Comparison of ENCODE assay signal across 8 mouse cellular contexts in genomic region chr16:55972626-55973201, GRCm38 (mm10). TPM values are rescaled to one million over a fixed set of nuclear protein-coding genes. Genes with fewer than 3 reads are reported as not detected.
DNase-seq lines count a peak whose midpoint lies in the region; ATAC-seq and TF ChIP-seq lines count a peak whose summit lies in the region.

No protein-coding gene starts in this region.

- peaks cover 39% of the 10 kb centered on the region for H3K36me3 ChIP-seq in liver, adult 2 months (ENCODE audit: control insufficient read depth, insufficient read depth, low read length)
- peaks cover 37% of the 10 kb centered on the region for H3K36me3 ChIP-seq in embryonic facial prominence, embryonic 15.5 days
- peaks cover 12% of the 10 kb centered on the region for H3K36me3 ChIP-seq in intestine, embryonic 16.5 days (ENCODE audit: control insufficient read depth, insufficient read depth, low read length)
- peaks cover 41% of the 10 kb centered on the region for H3K36me3 ChIP-seq in neural tube, embryonic 13.5 days

- TF ChIP-seq CTCF in liver, adult 2 months (IDR thresholded peaks at IDR 0.05; ENCODE audit: low read depth, low read length) = no peak

- H3K79me2 ChIP-seq in liver, adult 2 months (ENCODE audit: control insufficient read depth, insufficient read depth, low read length) = peaks cover 12% of the 10 kb centered on the region; the same call in 1 of the 2 replicates

- intact Hi-C loops in left cerebral cortex, postnatal 4 days (cut with DNase I) = loop anchor here (5.0 kb wide), 1 partner anchor 55 kb away; the partner anchor contains the start of gene Pcnp

- WGBS in liver, adult 2 months = 48% methylated on average over 10 of the region's 10 CpGs
- WGBS in embryonic facial prominence, embryonic 15.5 days = 52% methylated on average over 10 of the region's 10 CpGs
- 45% methylated on average over 10 of the region's 10 CpGs for WGBS in intestine, embryonic 16.5 days
- 56% methylated on average over 10 of the region's 10 CpGs for WGBS in neural tube, embryonic 13.5 days

- no peaks in the 10 kb centered on the region for H3K9me3 ChIP-seq in embryonic facial prominence, embryonic 15.5 days (replicated peaks)
- no peaks in the 10 kb centered on the region for H3K9me3 ChIP-seq in intestine, embryonic 16.5 days (ENCODE audit: control insufficient read depth, low read length)
- no peaks in the 10 kb centered on the region for H3K9me3 ChIP-seq in neural tube, embryonic 13.5 days

- no peak for ATAC-seq in embryonic facial prominence, embryonic 15.5 days (ENCODE audit: insufficient number of reproducible peaks, low FRiP score, low TSS enrichment, low read depth)
- no peak for ATAC-seq in intestine, embryonic 16.5 days
- no peak for ATAC-seq in neural tube, embryonic 13.5 days (ENCODE audit: low read depth)
- no peak for ATAC-seq in granulocyte monocyte progenitor cell, adult 5-6 weeks (replicated peaks; ENCODE audit: poor library complexity, severe bottlenecking)

- H3K27ac ChIP-seq in liver, adult 2 months (replicated peaks; ENCODE audit: insufficient read depth, low read depth, low read length) = no peak overlapping the region
- peak overlapping the region; percentile 95 for H3K27ac ChIP-seq in embryonic facial prominence, embryonic 15.5 days (replicated peaks)
- peak overlapping the region; percentile 77 for H3K27ac ChIP-seq in intestine, embryonic 16.5 days (ENCODE audit: low read length)
- peak overlapping the region; percentile 78; the same call in 1 of the 2 replicates for H3K27ac ChIP-seq in neural tube, embryonic 13.5 days (replicated peaks)

- H3K4me2 ChIP-seq in embryonic facial prominence, embryonic 15.5 days (replicated peaks) = peak overlapping the region; percentile 60
- peak overlapping the region; percentile 64 for H3K4me2 ChIP-seq in intestine, embryonic 16.5 days (ENCODE audit: low read depth, low read length)
- peak overlapping the region; percentile 70 for H3K4me2 ChIP-seq in neural tube, embryonic 13.5 days

- H3K9ac ChIP-seq in liver, adult 2 months (ENCODE audit: low read depth, low read length) = no peak overlapping the region; the same call in 1 of the 2 replicates
- H3K9ac ChIP-seq in embryonic facial prominence, embryonic 15.5 days = no peak overlapping the region
- H3K9ac ChIP-seq in intestine, embryonic 16.5 days (ENCODE audit: low read depth, low read length) = peak overlapping the region; percentile 59
- peak overlapping the region; percentile 48 for H3K9ac ChIP-seq in neural tube, embryonic 13.5 days

- H3K4me1 ChIP-seq in liver, adult 2 months (ENCODE audit: control insufficient read depth, insufficient read depth, low read length) = peaks cover 11% of the 10 kb centered on the region; the same call in 1 of the 2 replicates
- H3K4me1 ChIP-seq in embryonic facial prominence, embryonic 15.5 days = peaks cover 34% of the 10 kb centered on the region
- peaks cover 13% of the 10 kb centered on the region for H3K4me1 ChIP-seq in intestine, embryonic 16.5 days (ENCODE audit: control insufficient read depth, insufficient read depth, low read length)
- peaks cover 53% of the 10 kb centered on the region for H3K4me1 ChIP-seq in neural tube, embryonic 13.5 days (replicated peaks)

- H3K27me3 ChIP-seq in liver, adult 2 months (ENCODE audit: control insufficient read depth, insufficient read depth, low read length) = no peaks in the 10 kb centered on the region
- no peaks in the 10 kb centered on the region for H3K27me3 ChIP-seq in embryonic facial prominence, embryonic 15.5 days
- no peaks in the 10 kb centered on the region for H3K27me3 ChIP-seq in intestine, embryonic 16.5 days (replicated peaks; ENCODE audit: control insufficient read depth, insufficient read depth, low read length)
- H3K27me3 ChIP-seq in neural tube, embryonic 13.5 days = no peaks in the 10 kb centered on the region

- TF ChIP-seq POLR2A in liver, adult 2 months (IDR thresholded peaks at IDR 0.05; ENCODE audit: extremely low read depth, insufficient read depth, low read length) = no peak

- DNase-seq in liver, adult 2 months (ENCODE audit: extremely low read depth, low read depth, low spot score) = no peak
- no peak for DNase-seq in liver
- DNase-seq in cerebellum, adult 9-10 months = no peak
- DNase-seq in left cerebral cortex, postnatal 4 days = no peak

- peak overlapping the region; percentile 100; the same call in 1 of the 2 replicates for H3K4me3 ChIP-seq in liver, adult 2 months (ENCODE audit: insufficient read depth, low read depth, low read length)
- peak overlapping the region; percentile 100 for H3K4me3 ChIP-seq in embryonic facial prominence, embryonic 15.5 days (replicated peaks)
- H3K4me3 ChIP-seq in intestine, embryonic 16.5 days (ENCODE audit: low read length) = peak overlapping the region; percentile 100
- peak overlapping the region; percentile 99 for H3K4me3 ChIP-seq in neural tube, embryonic 13.5 days

RNA-seq across cellular contexts. Expression of gene Zbtb11, which starts 1.0 kb away (rescaled TPM):
- total RNA-seq in liver, adult 2 months (2014; rRNA removed) = 8.6 and 9.9 TPM in 2 replicates
- 2.0 and 2.8 TPM in 2 replicates for polyA plus RNA-seq in liver, adult 2 months (2012; rRNA removed)
- 19.1 TPM in 2 replicates for polyA plus RNA-seq in embryonic facial prominence, embryonic 15.5 days (2015; fragmentation: Nextera tagmentation; extraction: Ambion mirVana)
- 12.0 and 12.7 TPM in 2 replicates for polyA plus RNA-seq in intestine, embryonic 16.5 days (2015; fragmentation: Nextera tagmentation; extraction: Ambion mirVana)
- 19.3 and 23.2 TPM in 2 replicates for polyA plus RNA-seq in neural tube, embryonic 13.5 days (2015; fragmentation: Nextera tagmentation; extraction: Ambion mirVana)
- 28.3 and 30.6 TPM in 2 replicates for total RNA-seq in granulocyte monocyte progenitor cell, adult 5-6 weeks (2014; fragmentation: Nextera tagmentation)
- total RNA-seq in granulocyte monocyte progenitor cell, adult 5-6 weeks (2017) = 41.1 and 48.1 TPM in 2 replicates
- total RNA-seq in left cerebral cortex, postnatal 4 days (2021) = 10 to 100 TPM; 29.1 to 31.8 TPM

RNA-seq across cellular contexts. Expression of gene Rpl24, which starts 6.6 kb away (rescaled TPM):
- 178 and 222 TPM in 2 replicates for total RNA-seq in liver, adult 2 months (2014; rRNA removed)
- 95.2 and 103 TPM in 2 replicates for polyA plus RNA-seq in liver, adult 2 months (2012; rRNA removed)
- 716 and 747 TPM in 2 replicates for polyA plus RNA-seq in embryonic facial prominence, embryonic 15.5 days (2015; fragmentation: Nextera tagmentation; extraction: Ambion mirVana)
- 606 and 662 TPM in 2 replicates for polyA plus RNA-seq in intestine, embryonic 16.5 days (2015; fragmentation: Nextera tagmentation; extraction: Ambion mirVana)
- polyA plus RNA-seq in neural tube, embryonic 13.5 days (2015; fragmentation: Nextera tagmentation; extraction: Ambion mirVana) = 545 and 610 TPM in 2 replicates
- total RNA-seq in granulocyte monocyte progenitor cell, adult 5-6 weeks (2014; fragmentation: Nextera tagmentation) = 1,672 and 1,793 TPM in 2 replicates
- total RNA-seq in granulocyte monocyte progenitor cell, adult 5-6 weeks (2017) = 1,306 and 1,376 TPM in 2 replicates
- total RNA-seq in left cerebral cortex, postnatal 4 days (2021) = 100 to 1,000 TPM; 527 to 578 TPM

RNA-seq across cellular contexts. Expression of gene Cep97, which starts 38.1 kb away (rescaled TPM):
- total RNA-seq in liver, adult 2 months (2014; rRNA removed) = 1.7 and 1.9 TPM in 2 replicates
- 0.39 and 0.91 TPM in 2 replicates for polyA plus RNA-seq in liver, adult 2 months (2012; rRNA removed)
- polyA plus RNA-seq in embryonic facial prominence, embryonic 15.5 days (2015; fragmentation: Nextera tagmentation; extraction: Ambion mirVana) = 11.1 and 12.0 TPM in 2 replicates
- 4.7 and 5.8 TPM in 2 replicates for polyA plus RNA-seq in intestine, embryonic 16.5 days (2015; fragmentation: Nextera tagmentation; extraction: Ambion mirVana)
- polyA plus RNA-seq in neural tube, embryonic 13.5 days (2015; fragmentation: Nextera tagmentation; extraction: Ambion mirVana) = 13.1 and 16.6 TPM in 2 replicates
- total RNA-seq in granulocyte monocyte progenitor cell, adult 5-6 weeks (2014; fragmentation: Nextera tagmentation) = 15.2 and 16.5 TPM in 2 replicates
- 17.0 and 25.5 TPM in 2 replicates for total RNA-seq in granulocyte monocyte progenitor cell, adult 5-6 weeks (2017)
- total RNA-seq in left cerebral cortex, postnatal 4 days (2021) = 10 to 100 TPM in 1 of 2 experiments, 1 to 10 TPM in 1; 8.9 to 11.2 TPM

RNA-seq across cellular contexts. Expression of gene Pcnp, which starts 56.8 kb away (rescaled TPM):
- 55.8 and 67.7 TPM in 2 replicates for total RNA-seq in liver, adult 2 months (2014; rRNA removed)
- polyA plus RNA-seq in liver, adult 2 months (2012; rRNA removed) = 8.7 and 11.6 TPM in 2 replicates
- 211 and 218 TPM in 2 replicates for polyA plus RNA-seq in embryonic facial prominence, embryonic 15.5 days (2015; fragmentation: Nextera tagmentation; extraction: Ambion mirVana)
- polyA plus RNA-seq in intestine, embryonic 16.5 days (2015; fragmentation: Nextera tagmentation; extraction: Ambion mirVana) = 161 and 177 TPM in 2 replicates
- 240 and 254 TPM in 2 replicates for polyA plus RNA-seq in neural tube, embryonic 13.5 days (2015; fragmentation: Nextera tagmentation; extraction: Ambion mirVana)
- 92.3 and 115 TPM in 2 replicates for total RNA-seq in granulocyte monocyte progenitor cell, adult 5-6 weeks (2014; fragmentation: Nextera tagmentation)
- total RNA-seq in granulocyte monocyte progenitor cell, adult 5-6 weeks (2017) = 120 and 143 TPM in 2 replicates
- total RNA-seq in left cerebral cortex, postnatal 4 days (2021) = 100 to 1,000 TPM; 114 to 118 TPM

Comparison
In these comparisons a context has a peak if more than half of its experiments do, and no peak if none do; other contexts are left out.
1. H3K9ac ChIP-seq: peak in intestine, embryonic 16.5 days (single experiment) and neural tube, embryonic 13.5 days (single experiment); none in liver, adult 2 months (single experiment) and embryonic facial prominence, embryonic 15.5 days (single experiment).
2. Peak in every context shown above with its lines, with median percentiles within 50 percentile points of each other: H3K4me3 ChIP-seq and H3K4me2 ChIP-seq.